Mouse (Mus musculus) ZHBTc4 (cell line): ENCODE measurements around the gene Wipi2.

Source experiments
- DNase-seq: peaks from one replicate; pipeline ENCODE4 v3.0.0-alpha.2; 2011; ENCODE audit warnings: low read depth, low spot score

Gene Wipi2

DNA sequence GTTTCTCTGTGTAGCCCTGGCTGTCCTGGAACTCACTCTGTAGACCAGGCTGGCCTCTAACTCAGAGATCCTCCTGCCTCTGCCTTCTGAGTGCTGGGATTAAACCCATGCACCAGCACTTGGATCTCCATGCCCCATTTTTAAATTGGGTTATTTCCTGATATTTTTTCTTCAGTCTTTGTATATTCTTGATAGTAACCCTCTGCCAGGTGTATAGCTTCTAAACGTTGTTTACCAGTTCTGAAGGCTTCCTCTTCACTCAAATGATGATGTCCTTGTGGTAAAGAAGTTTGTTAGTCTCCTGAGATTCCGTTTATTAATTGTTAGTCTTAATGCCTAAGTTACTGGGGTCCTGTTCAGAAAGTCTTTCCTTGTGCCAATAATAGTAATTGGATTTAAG lies at the start of gene Wipi2:
Gene Wipi2 (plus strand): TSS at position 301 of the 400 bp plus-strand sequence.
- no peak for DNase-seq

DNA sequence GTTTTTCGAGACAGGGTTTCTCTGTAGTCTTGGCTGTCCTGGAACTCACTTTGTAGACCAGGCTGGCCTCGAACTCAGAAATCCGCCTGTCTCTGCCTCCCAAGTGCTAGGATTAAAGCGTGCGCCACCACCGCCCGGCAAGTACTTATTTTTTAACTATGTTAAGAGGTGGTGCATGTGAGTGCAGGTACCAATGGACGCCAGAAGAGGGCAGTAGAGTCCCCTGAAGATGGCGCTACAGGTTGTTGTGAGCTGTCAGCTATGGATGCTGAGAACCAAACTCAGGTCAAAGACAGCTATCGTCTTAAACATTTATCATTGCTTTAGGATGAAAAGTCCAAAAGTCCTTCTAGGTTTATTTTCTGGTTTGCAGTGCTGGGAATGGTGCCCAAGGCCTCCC lies 49.3 kb upstream of the Wipi2 start:
- DNase-seq = peak; percentile 70

- peak; percentile 81 for DNase-seq
Measured at GRCm38 (mm10) chr5:142581517-142581916, 46.0 kb upstream of the Wipi2 start.

GRCm38 (mm10) chr5:142583616-142584126 lies 43.8 kb upstream of the Wipi2 start:
- DNase-seq = no peak

- DNase-seq = no peak
Measured at GRCm38 (mm10) chr5:142590953-142591616, 36.4 kb upstream of the Wipi2 start.

DNA sequence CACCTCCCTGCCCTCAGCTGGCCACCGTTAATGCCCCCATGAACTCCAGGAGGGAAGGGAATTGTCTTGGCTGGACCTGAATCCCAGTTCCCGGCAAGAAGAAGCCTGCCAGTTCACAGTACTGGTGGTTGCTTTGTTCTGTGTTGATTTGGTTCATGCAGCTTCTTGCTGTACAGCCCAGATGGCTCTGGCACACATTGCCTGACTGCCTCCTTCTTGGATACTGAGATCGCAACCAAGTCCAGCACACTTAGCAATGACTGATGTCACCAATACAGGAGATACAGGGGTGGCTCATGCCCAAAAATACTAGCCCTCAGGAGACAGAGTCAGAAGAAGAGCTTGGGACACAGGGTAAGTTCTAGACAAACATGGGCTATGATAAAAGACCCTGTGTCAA lies 31.8 kb upstream of the Wipi2 start:
- no peak for DNase-seq

DNA sequence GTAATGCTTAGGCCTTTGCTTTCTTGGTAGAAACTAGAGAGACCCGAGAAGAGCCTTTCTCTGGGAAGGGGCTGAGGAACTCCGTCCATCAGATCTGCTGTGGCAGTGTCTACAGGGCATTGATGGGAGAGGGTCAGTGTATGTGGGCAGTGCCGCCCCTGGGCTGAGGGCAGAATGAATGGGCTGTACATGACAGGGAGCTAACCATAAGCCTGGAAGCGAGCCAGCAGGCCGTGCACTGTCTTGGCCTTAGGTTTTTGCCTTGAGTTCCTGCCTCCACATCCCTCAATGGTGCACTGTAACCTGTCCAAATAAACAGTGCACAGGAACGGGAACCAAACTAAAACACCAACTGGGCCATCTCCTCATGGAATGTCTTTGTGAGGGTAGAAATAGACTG lies 30.8 kb upstream of the Wipi2 start:
- no peak for DNase-seq

GRCm38 (mm10) chr5:142597648-142598390 lies 29.7 kb upstream of the Wipi2 start:
- DNase-seq = no peak

- DNase-seq = no peak
Measured at GRCm38 (mm10) chr5:142604379-142604778, 23.1 kb upstream of the Wipi2 start.

DNA sequence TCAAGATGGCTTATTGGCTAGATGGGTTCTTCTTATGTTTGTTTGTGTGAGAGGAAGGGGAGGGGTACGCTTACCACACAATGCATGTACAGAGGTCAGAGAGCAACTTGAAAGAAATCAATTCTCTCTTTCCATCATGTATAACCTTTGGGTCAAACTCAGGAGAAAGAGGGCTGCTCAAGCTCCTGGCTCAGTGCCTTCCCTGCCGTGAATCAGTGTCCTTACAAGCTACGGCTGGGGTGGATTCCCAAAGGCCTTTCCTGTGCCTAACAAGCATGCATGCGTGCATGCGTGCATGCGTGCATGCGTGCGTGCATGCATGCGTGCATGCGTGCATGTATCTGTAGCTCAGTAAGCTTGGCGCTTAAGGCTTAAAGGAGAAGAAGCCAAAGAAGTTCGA lies 22.2 kb upstream of the Wipi2 start:
- no peak for DNase-seq

- peak; percentile 46 for DNase-seq
Measured at GRCm38 (mm10) chr5:142608259-142608988, 19.1 kb upstream of the Wipi2 start, which contains the start of gene Mmd2. Mmd2 (minus strand) TSS chr5:142608800.

DNA sequence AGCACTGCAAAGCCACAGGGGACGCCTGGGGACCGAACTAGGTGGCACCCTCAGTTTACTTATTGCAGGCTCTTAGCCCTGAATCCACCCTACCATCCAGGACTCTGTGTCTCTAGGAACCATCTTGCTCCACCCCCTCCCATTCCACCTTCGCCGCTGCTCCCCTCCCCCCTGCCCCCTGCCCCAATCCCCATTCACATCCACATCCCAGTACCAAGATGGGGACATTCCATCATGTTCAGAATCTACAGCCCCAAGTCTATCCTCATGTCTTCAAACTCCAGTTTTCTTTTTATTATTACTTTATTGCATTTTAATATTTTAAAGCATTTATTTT lies 18.5 kb upstream of the Wipi2 start:
- no peak for DNase-seq

GRCm38 (mm10) chr5:142610362-142610761 lies 17.1 kb upstream of the Wipi2 start:
- DNase-seq = no peak

DNA sequence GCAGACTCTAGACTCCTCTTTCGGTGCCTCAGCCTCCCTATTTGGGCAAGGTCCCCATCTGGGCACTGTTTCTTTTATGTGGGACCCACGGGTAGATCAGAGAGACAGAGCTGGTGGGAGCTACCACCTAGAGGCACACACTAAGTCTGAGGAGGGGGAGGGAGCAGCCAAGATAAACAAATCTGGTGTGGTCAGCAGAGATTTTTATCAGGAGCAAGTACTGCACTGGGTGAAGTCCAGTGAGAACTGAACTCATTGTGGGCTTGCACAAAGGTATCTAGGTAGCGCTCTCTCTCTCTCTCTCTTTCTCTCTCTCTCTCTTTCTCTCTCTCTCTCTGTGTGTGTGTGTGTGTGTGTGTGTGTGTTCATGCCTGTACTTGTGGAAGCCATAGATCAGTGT lies 13.0 kb upstream of the Wipi2 start:
- no peak for DNase-seq

DNA sequence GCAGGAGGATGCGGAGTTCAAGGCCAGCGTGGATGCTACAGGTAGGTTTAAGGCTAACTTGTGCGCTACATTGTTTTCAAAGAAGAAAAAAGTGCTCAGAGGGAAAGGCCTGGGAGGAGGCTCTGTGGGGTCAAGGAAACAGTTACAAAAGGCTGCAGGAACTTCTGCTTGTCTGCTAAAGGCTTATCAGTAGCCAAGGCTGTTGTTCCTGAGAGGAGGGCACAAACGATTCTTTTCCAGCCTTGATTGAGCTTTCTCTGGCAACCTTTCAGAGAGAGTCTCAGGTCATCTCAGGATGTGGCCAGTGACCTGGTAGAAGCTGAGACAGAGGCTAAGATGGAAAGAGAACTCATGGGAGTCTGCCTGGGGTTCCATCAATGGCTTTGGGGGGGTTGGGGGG lies 11.9 kb upstream of the Wipi2 start:
- DNase-seq = no peak

DNA sequence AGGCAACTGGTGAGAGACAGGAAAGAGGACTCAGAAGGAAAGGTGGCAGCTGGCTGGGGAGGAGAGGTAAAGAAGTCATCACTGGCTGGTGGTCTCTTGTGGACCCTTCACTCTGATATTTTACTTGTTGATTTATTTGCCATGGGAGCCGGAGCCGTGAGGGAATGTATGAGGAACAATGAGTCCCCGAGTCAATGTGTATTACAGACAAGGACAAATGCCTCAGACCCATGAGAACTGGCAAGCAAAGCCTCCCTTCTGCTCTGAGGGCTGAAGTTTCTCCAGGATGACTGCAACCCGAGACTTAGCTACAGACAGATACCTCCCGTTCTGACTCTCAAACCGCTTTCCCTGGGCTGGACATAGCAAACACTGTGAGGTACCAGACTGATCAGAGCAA lies 11.2 kb upstream of the Wipi2 start:
- DNase-seq = no peak

GRCm38 (mm10) chr5:142619866-142620265 lies 7.6 kb upstream of the Wipi2 start:
- peak; percentile 57 for DNase-seq

- DNase-seq = no peak
Measured at GRCm38 (mm10) chr5:142621421-142621820, 6.1 kb upstream of the Wipi2 start.

DNA sequence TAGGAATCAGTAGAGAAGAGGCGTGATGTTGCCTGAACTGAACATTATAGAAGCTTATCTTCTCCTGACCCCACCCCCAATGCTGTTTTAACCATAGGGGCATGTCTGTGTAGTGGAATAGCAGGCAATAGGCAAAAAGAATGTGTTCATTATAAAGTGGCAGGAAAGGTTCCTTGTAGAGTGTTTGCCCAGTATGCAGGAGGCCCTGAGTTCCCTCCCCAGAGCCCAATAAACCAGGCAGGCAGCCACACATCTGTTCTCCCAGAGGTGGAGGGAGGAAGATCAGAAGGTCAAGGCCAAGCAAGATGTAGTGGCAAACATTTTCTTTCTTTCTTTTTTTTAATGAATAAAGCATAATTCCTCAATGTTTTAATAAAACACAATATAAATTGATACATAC lies 5.4 kb upstream of the Wipi2 start:
- DNase-seq = no peak

DNA sequence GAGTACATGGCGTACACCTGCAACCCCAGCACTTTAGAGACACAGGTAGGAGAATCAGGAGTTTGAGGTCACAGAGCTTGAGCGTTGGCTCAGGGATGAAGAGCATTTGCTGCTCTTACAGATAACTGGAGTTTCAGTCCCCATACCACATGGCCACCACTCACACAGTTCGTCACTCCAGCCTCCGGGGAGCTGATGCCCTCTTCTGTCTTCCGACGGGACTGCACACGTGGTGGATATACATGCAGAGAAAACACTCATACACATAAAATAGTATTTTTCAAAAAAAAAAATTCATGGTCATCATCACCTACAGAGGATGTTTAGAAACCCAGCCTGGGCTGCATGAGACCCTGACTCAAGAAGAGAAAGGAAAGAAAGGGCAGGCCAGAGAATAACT lies 4.4 kb upstream of the Wipi2 start:
- peak; percentile 63 for DNase-seq

DNA sequence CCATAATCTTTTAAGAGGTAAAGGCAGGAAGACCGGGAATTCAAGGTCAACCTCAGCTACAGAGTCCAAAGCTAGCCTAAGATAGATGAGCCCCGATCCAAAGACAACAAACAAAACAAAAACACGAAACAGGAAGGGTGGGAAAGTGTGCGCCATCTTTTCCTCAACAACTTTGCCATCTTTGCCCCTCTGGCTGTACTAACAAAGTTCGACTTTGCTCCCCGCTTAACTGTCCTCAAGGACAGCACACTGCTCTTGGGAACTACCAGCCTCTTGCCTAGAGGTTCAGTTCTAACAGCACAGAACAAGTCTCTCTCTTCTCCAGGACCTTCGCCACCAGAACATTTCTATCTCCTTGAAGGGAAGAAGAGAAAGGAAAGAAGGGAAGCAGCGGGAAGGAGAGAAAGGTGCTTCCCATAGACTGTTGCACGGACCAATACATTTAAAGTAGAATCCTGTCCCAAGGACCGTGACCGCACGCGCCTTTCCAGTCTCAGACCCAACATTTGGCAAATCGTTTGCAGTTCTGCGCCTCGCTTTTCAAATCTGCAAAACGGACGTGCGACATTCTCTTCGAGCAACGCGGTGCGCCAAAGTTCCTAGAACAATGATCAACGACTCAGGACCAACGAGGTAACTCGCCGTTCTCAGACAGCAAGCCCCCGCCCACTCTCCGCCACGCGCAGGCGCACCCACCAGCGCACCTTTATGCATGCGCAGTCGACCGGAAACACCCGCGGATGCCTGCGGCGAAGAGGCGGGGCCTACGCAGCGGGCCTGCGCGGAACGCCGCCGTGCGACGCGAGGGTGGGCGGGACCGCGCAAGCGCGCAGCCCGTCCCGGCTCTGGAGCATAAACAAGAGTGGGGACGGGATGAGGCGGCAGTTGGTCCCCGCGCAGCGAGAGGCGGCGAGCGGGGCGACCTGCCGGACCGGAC lies 1.5 kb downstream of the Wipi2 start:
- DNase-seq = peak; percentile 99
